18 mouse cellular contexts compared by ENCODE assay signal in the genomic region with DNA sequence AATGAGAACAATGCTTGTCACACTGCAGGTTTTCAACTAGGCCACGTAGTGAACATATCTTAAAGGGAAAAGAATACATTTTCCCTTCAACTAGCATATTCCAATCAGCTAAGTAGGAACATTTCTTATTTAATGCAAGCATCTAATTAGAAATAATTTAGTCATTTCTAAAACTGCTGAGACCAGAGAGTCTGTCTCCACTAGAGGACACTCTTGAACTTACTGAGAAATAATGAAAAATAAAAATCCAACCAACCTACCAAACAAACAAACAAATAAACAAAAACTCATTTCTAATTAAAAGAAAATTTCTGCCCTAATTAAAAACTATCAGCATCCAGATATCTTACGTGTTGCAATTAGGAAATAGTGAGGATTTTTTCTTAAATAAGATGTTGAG.
"Had no signal": no experiment of that assay in that cellular context is flagged by ENCODE, and none has a peak within 500 bp of the region (broad histone marks: within the 10 kb centered on the region; RNA-seq: fewer than 3 reads in every experiment).

No protein-coding gene starts in this region.

- H3K27me3 ChIP-seq: midbrain, embryonic 12.5 days; neural tube, embryonic 13.5 days; stomach, embryonic 15.5 days had no signal

- DNase-seq: kidney, adult 2 months; kidney, postnatal 25 days; liver, postnatal 0 days; lung, embryonic 14.5 days; retina, postnatal 1 day; right cerebral cortex, postnatal 25 days; spleen, adult 18-20 months; thymus, postnatal 25 days had no signal

- H3K9me3 ChIP-seq: midbrain, embryonic 12.5 days; neural tube, embryonic 13.5 days; stomach, embryonic 15.5 days had no signal

- ATAC-seq: intestine, postnatal 0 days; liver, postnatal 0 days; lung, postnatal 0 days had no signal

- H3K9ac ChIP-seq: liver, embryonic 14.5 days; liver, postnatal 0 days; lung, embryonic 14.5 days; midbrain, embryonic 12.5 days; neural tube, embryonic 13.5 days; stomach, embryonic 15.5 days had no signal

- H3K4me3 ChIP-seq: midbrain, embryonic 12.5 days; myocyte; neural tube, embryonic 13.5 days; stomach, embryonic 15.5 days had no signal

- H3K27ac ChIP-seq: kidney, postnatal 0 days; liver, embryonic 14.5 days; macrophage; midbrain, embryonic 12.5 days; neural tube, embryonic 13.5 days; stomach, embryonic 15.5 days had no signal

- H3K4me2 ChIP-seq: liver, embryonic 11.5 days; lung, embryonic 14.5 days; midbrain, embryonic 12.5 days; neural tube, embryonic 13.5 days; stomach, embryonic 15.5 days had no signal

- H3K4me1 ChIP-seq: midbrain, embryonic 12.5 days; neural tube, embryonic 13.5 days; stomach, embryonic 15.5 days had no signal

- H3K36me3 ChIP-seq: midbrain, embryonic 12.5 days; neural tube, embryonic 13.5 days; stomach, embryonic 15.5 days had no signal
